Mouse (Mus musculus) retina, postnatal 1 day (tissue): ENCODE results near the gene Pex5l.
A peak's percentile ranks its signal among the peaks of the same experiment; 100 is the strongest.

Experiments
- DNase-seq: peaks from one replicate; pipeline ENCODE4 v3.0.0-alpha.2; 2012

The Pex5l gene

GRCm38 (mm10) chr3:33061428-33061827 is 81.6 kb downstream of the Pex5l start:
- no peak for DNase-seq

DNA sequence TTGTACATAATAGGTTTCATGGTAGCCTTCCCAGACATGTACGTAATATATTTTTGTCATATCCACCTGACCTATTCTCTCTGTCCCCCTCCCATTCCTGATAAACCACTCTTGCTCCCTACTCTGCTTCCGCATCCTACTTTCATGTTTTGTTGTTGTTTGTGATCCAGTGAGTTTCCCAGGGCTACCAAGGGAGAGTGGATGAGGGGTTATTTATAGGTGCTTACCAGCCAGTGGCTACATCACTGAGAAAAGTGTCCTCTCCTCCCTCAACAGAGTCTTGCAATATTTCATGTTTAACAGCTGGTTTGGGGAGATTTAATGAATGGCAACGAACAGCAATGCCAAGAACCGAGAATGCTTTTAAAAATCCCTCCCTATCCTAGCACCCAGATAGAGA is 82.0 kb downstream of the Pex5l start:
- DNase-seq, result no peak

- DNase-seq, result no peak
These were observed 82.6 kb downstream of the Pex5l start for GRCm38 (mm10) chr3:33060343-33060937.

- DNase-seq, result no peak
These were observed 94.7 kb downstream of the Pex5l start for GRCm38 (mm10) chr3:33048304-33048703.

DNA sequence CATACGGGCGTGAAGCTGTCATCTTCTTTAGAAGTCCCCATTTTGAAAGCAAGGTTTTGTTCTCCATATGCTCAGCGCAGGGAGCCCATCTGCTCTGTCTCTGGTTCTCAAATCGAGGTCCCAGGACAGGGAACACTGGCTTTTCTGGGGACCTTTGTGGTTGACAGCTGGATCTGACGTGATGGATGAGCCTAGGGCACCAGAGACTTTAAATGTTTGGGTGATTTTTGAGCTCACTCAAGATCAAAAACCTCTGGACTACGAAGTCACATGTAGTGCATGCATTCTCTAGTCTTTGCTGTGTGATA is 98.3 kb downstream of the Pex5l start:
- no peak for DNase-seq

- DNase-seq, result peak; percentile 83
These were observed 98.9 kb downstream of the Pex5l start for GRCm38 (mm10) chr3:33043896-33044798.

- peak; percentile 37 for DNase-seq
These were observed 118.5 kb downstream of the Pex5l start for GRCm38 (mm10) chr3:33024566-33024965.

DNA sequence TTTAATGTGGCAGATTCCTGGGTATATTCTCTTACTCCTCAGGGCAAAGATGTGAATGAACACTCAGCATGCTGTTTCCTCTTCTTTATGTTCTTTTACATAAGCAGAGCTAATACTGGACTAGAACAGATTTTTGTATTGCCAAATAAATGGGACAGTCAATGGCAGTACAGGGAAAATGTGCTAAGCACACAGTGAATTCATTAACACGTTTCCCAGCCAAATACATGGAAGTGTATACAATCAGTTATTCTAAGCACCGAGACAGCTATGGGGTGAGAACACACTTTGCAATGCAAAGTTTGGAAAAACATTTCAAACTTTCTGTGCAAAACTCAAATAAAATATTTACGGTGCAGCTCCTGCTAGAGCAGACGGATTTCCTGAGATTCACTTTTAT is 139.1 kb downstream of the Pex5l start:
- DNase-seq, result no peak

DNA sequence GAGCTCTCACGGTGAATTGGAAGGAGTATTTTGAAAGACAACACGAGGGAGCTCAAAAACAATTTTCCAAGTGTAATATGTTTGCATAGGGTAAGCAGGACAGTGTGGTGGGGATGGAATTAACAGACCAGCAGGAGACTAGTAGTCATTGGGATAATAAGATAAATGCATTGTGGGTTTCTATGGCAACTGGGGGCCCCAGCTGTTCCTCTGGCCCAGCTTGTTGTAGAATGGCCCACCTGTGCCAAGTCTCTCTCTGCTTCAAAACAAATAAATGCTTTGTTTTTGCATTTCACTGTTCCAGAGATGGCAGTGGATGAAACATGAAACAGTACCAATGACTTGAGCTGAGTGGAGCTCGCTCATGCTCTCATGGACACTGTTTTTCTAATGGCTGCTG is 141.3 kb downstream of the Pex5l start:
- DNase-seq, result no peak

DNA sequence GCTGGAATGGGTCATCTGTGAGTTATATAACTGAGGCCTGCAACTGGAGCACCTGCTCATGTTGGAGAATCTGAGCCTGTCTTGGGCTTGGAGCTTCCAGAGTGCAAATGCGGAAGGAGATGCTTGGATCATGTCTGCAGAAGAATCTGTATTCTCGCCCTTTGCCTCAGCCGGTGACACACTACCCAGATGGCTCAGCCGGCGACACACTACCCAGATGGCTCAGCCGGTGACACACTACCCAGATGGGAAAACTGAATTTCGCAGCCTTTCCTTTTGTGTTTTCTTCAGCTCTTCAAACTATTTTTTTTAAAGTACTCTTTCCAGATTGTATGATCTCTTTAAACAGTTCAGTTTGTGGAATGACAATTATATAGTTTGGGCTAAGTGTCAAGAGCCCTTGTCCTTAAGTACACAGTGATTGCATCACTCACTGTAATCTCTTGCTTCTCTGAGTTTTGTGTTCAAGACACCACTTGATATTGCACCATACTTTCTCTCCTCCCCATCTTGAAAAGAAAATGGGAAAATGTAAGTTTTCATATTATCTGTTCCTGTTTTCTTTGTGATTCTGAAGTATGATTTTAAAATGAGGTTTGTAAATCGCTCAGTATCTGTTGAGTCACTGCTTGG is 142.5 kb downstream of the Pex5l start:
- no peak for DNase-seq

DNA sequence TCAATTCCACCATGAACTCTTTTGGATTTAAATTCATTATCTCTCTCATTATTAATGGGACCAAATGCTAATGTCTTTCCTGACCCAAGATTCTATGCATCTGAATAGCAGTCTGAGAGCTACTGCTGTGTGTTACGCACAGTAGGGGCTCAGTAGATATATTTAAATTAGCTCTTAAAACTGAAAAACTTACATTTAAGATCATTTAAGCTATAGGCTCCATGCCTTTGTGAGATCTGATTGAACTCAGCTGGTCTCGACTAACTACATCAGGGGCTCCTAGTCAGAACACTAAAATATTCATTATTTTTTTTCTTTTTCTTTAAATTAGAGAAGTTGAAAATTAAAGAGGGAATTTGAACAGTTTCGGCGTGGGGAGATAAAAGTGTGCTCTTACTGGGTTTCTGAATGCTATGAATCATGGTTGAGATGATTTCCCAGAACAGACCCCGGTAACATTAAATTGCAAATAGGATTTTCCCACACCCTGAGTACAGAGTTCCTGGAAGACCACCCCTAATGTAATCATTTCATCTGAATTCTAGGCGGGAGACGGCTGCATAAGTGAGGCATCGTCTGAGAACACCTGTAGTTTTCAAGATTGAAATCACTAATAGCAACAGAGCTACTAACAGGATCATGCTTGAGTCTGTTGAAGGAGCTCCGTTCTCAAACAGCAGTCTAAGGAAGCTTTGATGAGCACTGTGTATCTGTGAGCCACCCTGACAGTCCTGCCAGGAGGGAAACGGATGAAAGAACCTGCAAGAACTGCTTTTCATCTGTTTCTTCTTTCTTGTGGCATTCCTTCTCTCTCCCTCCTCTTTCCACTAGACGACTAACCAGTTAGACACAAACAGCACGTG is 151.1 kb downstream of the Pex5l start:
- no peak for DNase-seq

GRCm38 (mm10) chr3:32987806-32988205 is 155.2 kb downstream of the Pex5l start:
- DNase-seq, result no peak

GRCm38 (mm10) chr3:32985141-32985540 is 157.9 kb downstream of the Pex5l start:
- DNase-seq, result peak; percentile 56

DNA sequence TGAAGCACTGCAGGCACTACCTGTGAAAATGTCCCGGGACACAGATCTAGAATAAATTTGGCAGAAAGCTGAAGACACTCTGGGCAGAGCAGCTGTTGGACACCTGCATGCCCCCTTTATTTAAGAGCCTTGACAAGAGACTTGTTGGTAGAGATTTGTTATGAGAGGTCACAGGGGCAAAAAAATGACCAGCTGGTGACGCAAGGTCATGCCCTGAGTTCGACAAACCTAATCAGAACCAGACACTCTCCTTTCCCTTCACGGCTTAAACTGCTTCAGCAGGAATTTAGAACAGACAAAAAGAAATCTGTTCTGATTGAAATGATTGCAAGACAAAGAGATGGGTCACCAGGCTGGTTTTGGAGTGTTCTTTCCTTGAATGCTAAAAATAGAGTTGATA is 163.1 kb downstream of the Pex5l start:
- DNase-seq, result no peak

- no peak for DNase-seq
These were observed 163.8 kb downstream of the Pex5l start for GRCm38 (mm10) chr3:32979238-32979637.

DNA sequence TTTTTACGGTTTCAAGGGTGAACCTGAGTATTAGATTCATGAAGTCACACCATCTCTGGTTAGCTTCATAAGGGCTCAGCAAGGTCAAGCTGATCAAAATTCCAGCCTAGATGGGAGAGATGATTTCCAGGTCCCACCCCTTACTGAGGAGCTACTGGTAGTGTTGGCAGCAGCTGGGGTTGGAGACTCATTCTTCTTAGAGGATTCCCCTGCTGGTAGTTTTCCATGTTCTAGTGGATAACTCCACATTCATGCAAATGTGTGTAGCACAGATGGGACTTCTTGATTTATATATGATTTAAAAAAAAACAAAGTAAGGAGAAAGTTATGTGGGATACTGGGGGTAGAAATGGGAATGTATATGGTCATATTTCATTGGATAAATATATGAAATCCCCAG is 172.8 kb downstream of the Pex5l start:
- no peak for DNase-seq

GRCm38 (mm10) chr3:32968671-32969425 is 174.2 kb downstream of the Pex5l start:
- no peak for DNase-seq

DNA sequence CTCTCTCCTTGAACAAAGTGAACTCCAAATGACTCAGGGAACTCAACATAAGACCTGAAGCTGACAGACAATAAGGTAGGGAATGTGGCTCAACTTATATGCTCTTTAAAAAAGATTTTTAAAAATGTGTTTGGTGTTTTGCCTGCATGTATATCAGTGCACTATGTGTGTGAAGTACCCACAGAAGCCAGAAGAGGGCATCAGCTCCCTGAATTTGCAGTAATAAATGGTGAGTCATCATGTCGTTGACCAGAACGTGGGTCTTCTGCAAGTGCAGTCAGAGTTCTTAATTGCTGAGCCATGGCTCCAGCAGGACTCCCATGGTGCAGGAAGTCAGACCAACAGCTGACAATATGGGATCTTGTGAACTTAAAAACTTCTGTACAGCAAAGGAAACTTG is 177.5 kb downstream of the Pex5l start:
- DNase-seq, result peak; percentile 70

DNA sequence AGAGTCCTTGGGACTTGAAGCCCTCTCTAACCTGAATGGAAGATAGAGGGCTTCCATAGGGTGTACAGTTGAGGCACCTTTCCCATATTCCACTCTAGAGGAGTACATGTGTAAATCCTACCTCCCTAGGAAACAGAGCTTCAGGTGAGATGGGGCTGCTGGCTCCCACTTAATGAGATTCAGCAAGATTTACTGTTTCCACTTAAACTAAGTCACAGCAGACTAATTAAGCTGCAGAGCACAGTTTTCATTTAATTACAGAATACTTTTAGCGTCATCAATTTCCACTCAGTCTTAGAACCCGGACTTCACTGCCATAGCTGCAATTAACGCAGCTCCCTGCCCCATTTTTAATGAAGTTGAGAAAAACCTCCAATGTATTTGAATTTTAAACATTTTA is 181.6 kb downstream of the Pex5l start:
- DNase-seq, result no peak

DNA sequence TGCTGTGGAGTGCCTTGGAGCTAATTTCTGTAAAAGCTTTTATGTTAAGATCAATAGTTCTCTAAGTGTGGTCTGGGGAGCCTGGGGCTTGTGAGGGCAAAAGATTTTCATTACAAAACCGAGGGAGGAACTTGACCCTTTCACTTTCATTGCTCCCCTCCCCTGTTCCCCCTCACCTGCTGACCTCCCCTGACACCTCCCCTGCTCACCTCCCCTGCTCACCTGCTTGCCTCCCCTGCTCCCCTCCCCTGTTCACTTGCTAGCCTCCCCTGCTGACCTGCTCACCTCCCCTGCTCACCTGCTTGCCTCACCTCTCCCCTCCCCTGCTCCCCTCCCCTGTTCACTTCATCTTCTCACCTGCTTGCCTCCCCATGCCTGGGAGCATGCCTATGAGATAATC is 191.7 kb downstream of the Pex5l start:
- no peak for DNase-seq

DNA sequence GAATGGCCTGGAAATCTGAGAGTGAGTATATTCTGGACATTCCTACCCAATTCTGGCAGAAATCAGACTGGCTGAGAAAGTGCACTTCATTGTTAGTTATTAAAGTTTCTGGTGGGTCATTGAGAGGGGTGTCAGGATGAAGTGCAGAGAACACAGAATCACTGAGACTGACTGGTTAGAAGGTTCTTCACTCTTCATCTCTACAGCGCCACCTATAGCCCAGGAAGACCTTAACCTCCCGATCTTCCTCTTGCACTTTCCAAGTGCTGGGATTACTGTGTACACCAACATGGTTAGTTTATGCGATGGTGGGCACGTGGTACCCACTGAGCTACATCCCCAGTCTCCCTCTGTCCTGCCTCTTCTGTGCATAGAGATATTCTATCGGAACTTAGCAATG is 195.6 kb downstream of the Pex5l start:
- DNase-seq, result peak; percentile 23

GRCm38 (mm10) chr3:32939802-32940501 is 203.1 kb downstream of the Pex5l start:
- DNase-seq, result no peak
